Mouse (Mus musculus): ENCODE results near the gene Sohlh2. TPM values are rescaled to one million over a fixed set of nuclear protein-coding genes. Genes with fewer than 3 reads are reported as not detected.
A peak's percentile ranks its signal among the peaks of the same experiment; 100 is the strongest.

Gene Sohlh2
- total and polyA plus RNA-seq, 3 experiments, result not detected

DNA sequence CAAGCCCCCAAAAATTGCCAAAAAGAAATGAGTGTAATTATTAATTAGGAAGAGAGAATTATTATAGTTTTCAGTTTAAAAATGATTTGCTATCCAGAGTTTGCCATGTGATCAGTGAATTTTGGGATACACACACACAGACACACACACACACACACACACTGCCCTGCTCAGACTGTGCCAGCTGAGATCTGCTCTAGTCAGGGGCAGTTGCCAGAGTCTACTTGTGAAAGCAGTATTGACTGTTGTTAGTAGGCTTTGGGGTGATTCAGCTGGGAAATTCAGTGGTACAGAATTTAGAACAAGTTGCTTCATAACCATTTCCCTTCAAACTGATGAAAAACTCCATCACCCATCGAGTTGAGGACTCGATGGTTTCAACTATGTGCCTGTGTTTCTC, 34.7 kb upstream of the Sohlh2 start:
- no peak for TF ChIP-seq UBTF (IDR thresholded peaks at IDR 0.05; ENCODE audit: low read depth, low read length)
- H3K9me3 ChIP-seq (replicated peaks; ENCODE audit: low read length), result no peaks in the 10 kb centered on the region

DNA sequence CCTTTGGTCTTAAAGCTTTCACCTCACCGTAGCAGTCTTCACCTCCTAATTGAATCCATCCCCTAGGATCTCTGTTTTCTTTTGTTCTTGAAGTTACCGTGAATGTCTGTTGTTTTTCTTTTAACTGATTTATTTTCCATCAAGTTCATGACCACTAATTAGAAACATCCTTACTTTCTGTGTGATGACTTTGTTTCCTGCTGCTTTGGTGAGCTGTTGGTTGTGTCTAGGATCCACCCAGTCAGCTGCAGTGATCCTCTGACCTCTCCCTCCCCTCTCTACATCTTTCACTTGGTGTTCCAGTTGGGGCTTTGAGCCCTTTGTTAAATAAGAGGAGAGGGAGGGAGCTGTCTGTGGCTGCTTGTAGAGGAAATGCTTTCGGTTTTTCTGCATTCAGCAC, 33.7 kb upstream of the Sohlh2 start:
- H3K4me2 ChIP-seq (ENCODE audit: insufficient read depth, low read depth, poor library complexity, severe bottlenecking), result no peak overlapping the region
- in situ Hi-C loops (cut with MboI; ENCODE audit: low pct_ligation_motif_present, low pct_unique_long_range_greater_than_20kb, low sequenced_read_pairs) (no loop called here), dilution Hi-C loops (cut with MboI; ENCODE audit: extremely low pct_ligation_motif_present, extremely low pct_unique_long_range_greater_than_20kb, low sequenced_read_pairs) (no loop called here)
- H3K79me2 ChIP-seq (replicated peaks; ENCODE audit: control insufficient read depth, extremely low read depth, insufficient read depth, poor library complexity, severe bottlenecking), result no peaks in the 10 kb centered on the region
- peaks cover 2 to 3% of the 10 kb centered on the region in 2 experiments; a peak in 2 of 4 replicates for H3K4me1 ChIP-seq (ENCODE audit: control insufficient read depth in 1 of 2, insufficient read depth in 2 of 2)
- no peak overlapping the region for H3K9ac ChIP-seq (ENCODE audit: insufficient read depth, low read depth)
- no peaks in the 10 kb centered on the region for H3K27me3 ChIP-seq (replicated peaks)
- no peaks in the 10 kb centered on the region for H3K9me3 ChIP-seq (replicated peaks; ENCODE audit: low read length)
- no peak for TF ChIP-seq JUN (IDR thresholded peaks at IDR 0.05; ENCODE audit: insufficient read depth, low read depth, low read length)
- no peak for TF ChIP-seq NELFE (IDR thresholded peaks at IDR 0.05; ENCODE audit: low read depth, low read length)
- no peaks in the 10 kb centered on the region for H3K36me3 ChIP-seq (replicated peaks in 1 of 2; ENCODE audit: control insufficient read depth in 1 of 2, insufficient read depth in 1 of 2, low read length in 1 of 2)
- H3K27ac ChIP-seq (ENCODE audit: insufficient read depth, low read depth), result no peak overlapping the region
- no peak overlapping the region for H3K4me3 ChIP-seq (replicated peaks in 1 of 3; ENCODE audit: low read depth in 2 of 3, low read length in 2 of 3, poor library complexity in 1 of 3)
- DNase-seq (ENCODE audit: extremely low read depth), result no peak

More for the DNA sequence above, 34.7 kb upstream of the Sohlh2 start:
- in situ Hi-C loops (cut with MboI; ENCODE audit: low pct_ligation_motif_present, low pct_unique_long_range_greater_than_20kb, low sequenced_read_pairs), result no loop called here
- Histone ChIP-seq H3K4me1 (ENCODE audit: control insufficient read depth in 1 of 2, insufficient read depth in 2 of 2) (peaks cover 2 to 3% of the 10 kb centered on the region in 2 experiments; a peak in 2 of 4 replicates), H3K79me2 (replicated peaks; ENCODE audit: control insufficient read depth, extremely low read depth, insufficient read depth, poor library complexity, severe bottlenecking) (no peaks in the 10 kb centered on the region), H3K9ac (ENCODE audit: insufficient read depth, low read depth) (no peak overlapping the region), H3K36me3 (replicated peaks in 1 of 2; ENCODE audit: control insufficient read depth in 1 of 2, insufficient read depth in 1 of 2, low read length in 1 of 2) (no peaks in the 10 kb centered on the region), H3K27me3 (replicated peaks) (no peaks in the 10 kb centered on the region), H3K4me2 (ENCODE audit: insufficient read depth, low read depth, poor library complexity, severe bottlenecking) (no peak overlapping the region), H3K27ac (ENCODE audit: insufficient read depth, low read depth) (no peak overlapping the region), H3K4me3 (replicated peaks in 1 of 3; ENCODE audit: low read depth in 2 of 3, low read length in 2 of 3, poor library complexity in 1 of 3) (no peak overlapping the region)
- dilution Hi-C loops (cut with MboI; ENCODE audit: extremely low pct_ligation_motif_present, extremely low pct_unique_long_range_greater_than_20kb, low sequenced_read_pairs), result no loop called here
- DNase-seq (ENCODE audit: extremely low read depth), result no peak

DNA sequence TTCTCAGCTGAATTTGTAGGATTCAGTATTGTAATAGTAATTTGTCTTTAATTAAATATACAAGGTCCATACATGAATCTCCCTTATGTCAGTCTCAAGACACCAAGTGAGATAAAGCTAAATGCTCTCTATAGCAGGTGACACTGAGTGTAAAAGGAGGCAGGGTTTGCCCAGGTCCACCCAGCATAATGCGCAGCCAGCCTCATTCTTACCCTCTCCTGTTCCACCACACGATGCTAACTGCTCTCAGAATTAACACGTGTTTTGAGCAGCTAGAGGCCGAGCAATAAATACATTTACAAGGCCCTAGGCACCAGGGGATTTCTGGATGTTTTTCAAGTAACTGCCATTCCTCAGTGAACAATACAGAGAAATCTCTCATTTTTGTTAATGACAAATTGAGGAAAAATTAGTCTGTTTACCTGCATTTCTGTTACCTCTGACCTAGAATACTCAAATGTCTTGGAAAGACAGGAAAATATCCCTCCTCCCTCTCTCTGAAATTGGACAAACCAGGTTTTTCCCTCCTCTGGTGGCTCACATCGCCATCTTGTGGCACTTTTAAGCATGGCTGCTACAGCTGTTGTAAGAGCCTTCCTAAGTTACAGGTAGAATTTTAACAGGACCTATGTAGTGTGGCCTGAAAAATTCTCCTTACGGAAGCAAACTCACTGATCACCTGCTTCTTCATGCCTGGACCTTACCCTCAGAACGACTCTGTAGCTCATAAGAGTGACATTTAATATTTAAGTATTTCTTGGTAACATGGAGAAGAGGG, 30.0 kb upstream of the Sohlh2 start:
- Histone ChIP-seq H3K4me2 (ENCODE audit: insufficient read depth, low read depth, poor library complexity, severe bottlenecking) (no peak overlapping the region), H3K9me3 (replicated peaks; ENCODE audit: low read length) (no peaks in the 10 kb centered on the region), H3K27me3 (replicated peaks) (no peaks in the 10 kb centered on the region), H3K4me1 (ENCODE audit: control insufficient read depth in 1 of 2, insufficient read depth in 2 of 2) (peaks cover 3 to 6% of the 10 kb centered on the region in 2 experiments; a peak in 3 of 4 replicates), H3K4me3 (replicated peaks in 1 of 3; ENCODE audit: low read depth in 2 of 3, low read length in 2 of 3, poor library complexity in 1 of 3) (no peak overlapping the region), H3K36me3 (replicated peaks in 1 of 2; ENCODE audit: control insufficient read depth in 1 of 2, insufficient read depth in 1 of 2, low read length in 1 of 2) (no peaks in the 10 kb centered on the region), H3K79me2 (replicated peaks; ENCODE audit: control insufficient read depth, extremely low read depth, insufficient read depth, poor library complexity, severe bottlenecking) (no peaks in the 10 kb centered on the region), H3K9ac (ENCODE audit: insufficient read depth, low read depth) (no peak overlapping the region), H3K27ac (ENCODE audit: insufficient read depth, low read depth) (no peak overlapping the region)
- dilution Hi-C loops (cut with MboI; ENCODE audit: extremely low pct_ligation_motif_present, extremely low pct_unique_long_range_greater_than_20kb, low sequenced_read_pairs), result no loop called here
- TF ChIP-seq CTCF (conservative IDR thresholded peaks at IDR 0.05 in 1 of 2, IDR thresholded peaks at IDR 0.05 in 1 of 2; ENCODE audit: low read depth in 2 of 2, low read length in 2 of 2) (peak; percentile 55 to 72), RAD21 (IDR thresholded peaks at IDR 0.05; ENCODE audit: low read depth, low read length) (peak; percentile 45), USF2 (conservative IDR thresholded peaks at IDR 0.05; ENCODE audit: low read depth, low read length) (no peak), ZNF384 (IDR thresholded peaks at IDR 0.05; ENCODE audit: low read depth, low read length) (no peak), MYC (IDR thresholded peaks at IDR 0.05; ENCODE audit: low read depth, low read length) (0 out of 2 replicates have a peak, but pooled peaks have one; percentile 26), SMC3 (IDR thresholded peaks at IDR 0.05; ENCODE audit: low read depth, low read length) (peak; percentile 51)
- in situ Hi-C loops (cut with MboI; ENCODE audit: low pct_ligation_motif_present, low pct_unique_long_range_greater_than_20kb, low sequenced_read_pairs), result loop anchor here (25.0 kb wide), 1 partner anchor 185 kb away; no protein-coding TSS in a partner anchor
- DNase-seq (ENCODE audit: extremely low read depth), result peak; percentile 42

Data from CH12.LX (cell line).